15 mouse cellular contexts compared by ENCODE assay signal in the genomic region with DNA sequence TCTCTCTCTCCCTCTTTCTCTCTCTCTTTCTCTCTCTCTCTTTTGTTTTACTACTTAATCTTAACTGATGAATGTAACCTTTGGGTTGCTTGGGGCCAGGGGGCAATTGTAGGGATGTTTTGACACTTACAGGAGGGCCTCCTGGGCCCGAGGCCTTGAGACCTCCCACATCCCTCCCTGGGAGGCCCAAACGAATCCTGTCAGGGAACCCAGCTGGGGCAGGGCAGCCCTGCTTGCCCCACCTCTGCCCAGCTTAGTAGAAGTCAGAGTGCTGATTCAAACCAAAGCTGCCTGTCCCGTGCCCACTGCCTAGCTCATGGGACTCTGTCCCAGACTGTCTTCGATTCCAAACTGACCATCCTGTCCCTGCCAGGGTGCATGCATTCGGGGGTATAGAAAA. TPM values are rescaled to one million over a fixed set of nuclear protein-coding genes. Genes with fewer than 3 reads are reported as not detected.
DNase-seq lines count a peak whose midpoint lies in the region; ATAC-seq and TF ChIP-seq lines count a peak whose summit lies in the region.
"Had no signal": no experiment of that assay in that cellular context is flagged by ENCODE, and none has a peak within 500 bp of the region (broad histone marks: within the 10 kb centered on the region; RNA-seq: fewer than 3 reads in every experiment).

No protein-coding gene starts in this region.

- no peak overlapping the region for H3K4me2 ChIP-seq in forebrain, embryonic 13.5 days
- H3K4me2 ChIP-seq in forebrain, postnatal 0 days (ENCODE audit: low read depth), result no peak overlapping the region
- no peak overlapping the region for H3K4me2 ChIP-seq in hindbrain, embryonic 13.5 days
- no peak overlapping the region for H3K4me2 ChIP-seq in hindbrain, embryonic 11.5 days (replicated peaks; ENCODE audit: low read depth, low read length)
- H3K4me2 ChIP-seq in neural tube, embryonic 13.5 days, result no peak overlapping the region
- no peak overlapping the region for H3K4me2 ChIP-seq in neural tube, embryonic 15.5 days
- no peak overlapping the region for H3K4me2 ChIP-seq in midbrain, embryonic 13.5 days (replicated peaks)
- H3K4me2 ChIP-seq: liver, embryonic 13.5 days had no signal

- peaks cover 29% of the 10 kb centered on the region for H3K4me1 ChIP-seq in forebrain, embryonic 13.5 days
- H3K4me1 ChIP-seq in forebrain, postnatal 0 days (ENCODE audit: insufficient read depth), result peaks cover 4% of the 10 kb centered on the region; the same call in 1 of the 2 replicates
- peaks cover 42% of the 10 kb centered on the region for H3K4me1 ChIP-seq in hindbrain, embryonic 13.5 days (replicated peaks)
- 0 out of 2 replicates have a peak, but pooled peaks cover 2% of the 10 kb centered on the region for H3K4me1 ChIP-seq in hindbrain, embryonic 11.5 days (replicated peaks; ENCODE audit: control insufficient read depth, insufficient read depth, low read length)
- peaks cover 35% of the 10 kb centered on the region for H3K4me1 ChIP-seq in neural tube, embryonic 13.5 days (replicated peaks)
- H3K4me1 ChIP-seq in neural tube, embryonic 15.5 days, result peaks cover 31% of the 10 kb centered on the region
- peaks cover 34% of the 10 kb centered on the region for H3K4me1 ChIP-seq in midbrain, embryonic 13.5 days (replicated peaks)

- no peak overlapping the region for H3K27ac ChIP-seq in forebrain, embryonic 13.5 days
- no peak overlapping the region for H3K27ac ChIP-seq in forebrain, postnatal 0 days (ENCODE audit: low read depth, low read length)
- no peak overlapping the region for H3K27ac ChIP-seq in hindbrain, embryonic 13.5 days
- no peak overlapping the region for H3K27ac ChIP-seq in hindbrain, embryonic 11.5 days (ENCODE audit: low read depth, low read length)
- no peak overlapping the region for H3K27ac ChIP-seq in neural tube, embryonic 13.5 days (replicated peaks)
- H3K27ac ChIP-seq in neural tube, embryonic 15.5 days (replicated peaks), result no peak overlapping the region
- H3K27ac ChIP-seq in midbrain, embryonic 13.5 days, result no peak overlapping the region
- H3K27ac ChIP-seq: liver, embryonic 13.5 days; midbrain, embryonic 12.5 days had no signal

- H3K9me3 ChIP-seq in forebrain, embryonic 13.5 days (replicated peaks), result no peaks in the 10 kb centered on the region
- no peaks in the 10 kb centered on the region for H3K9me3 ChIP-seq in forebrain, postnatal 0 days (ENCODE audit: low read length)
- H3K9me3 ChIP-seq in hindbrain, embryonic 13.5 days, result no peaks in the 10 kb centered on the region
- H3K9me3 ChIP-seq in hindbrain, embryonic 11.5 days (ENCODE audit: control insufficient read depth, low read length), result no peaks in the 10 kb centered on the region
- no peaks in the 10 kb centered on the region for H3K9me3 ChIP-seq in neural tube, embryonic 13.5 days
- H3K9me3 ChIP-seq in neural tube, embryonic 15.5 days (replicated peaks), result no peaks in the 10 kb centered on the region
- H3K9me3 ChIP-seq in midbrain, embryonic 13.5 days, result no peaks in the 10 kb centered on the region
- H3K9me3 ChIP-seq: liver, embryonic 13.5 days; midbrain, embryonic 12.5 days had no signal

- H3K27me3 ChIP-seq in forebrain, embryonic 13.5 days, result no peaks in the 10 kb centered on the region
- H3K27me3 ChIP-seq in forebrain, postnatal 0 days (ENCODE audit: insufficient read depth, low read length), result no peaks in the 10 kb centered on the region
- H3K27me3 ChIP-seq in hindbrain, embryonic 13.5 days, result no peaks in the 10 kb centered on the region
- no peaks in the 10 kb centered on the region for H3K27me3 ChIP-seq in hindbrain, embryonic 11.5 days (ENCODE audit: control insufficient read depth, insufficient read depth, low read length)
- H3K27me3 ChIP-seq in neural tube, embryonic 13.5 days, result no peaks in the 10 kb centered on the region
- no peaks in the 10 kb centered on the region for H3K27me3 ChIP-seq in neural tube, embryonic 15.5 days (replicated peaks)
- H3K27me3 ChIP-seq in midbrain, embryonic 13.5 days, result peaks cover 4% of the 10 kb centered on the region; the same call in 1 of the 2 replicates

- no peak for ATAC-seq in forebrain, embryonic 13.5 days
- ATAC-seq in forebrain, postnatal 0 days, result no peak
- no peak for ATAC-seq in hindbrain, embryonic 13.5 days (ENCODE audit: low FRiP score)
- no peak for ATAC-seq in hindbrain, embryonic 11.5 days (ENCODE audit: low FRiP score)
- ATAC-seq in neural tube, embryonic 13.5 days (ENCODE audit: low read depth), result no peak
- no peak for ATAC-seq in neural tube, embryonic 15.5 days (ENCODE audit: low FRiP score)
- ATAC-seq in midbrain, embryonic 13.5 days, result no peak
- ATAC-seq: inflammation-experienced regulatory T-cells, adult 6 months had no signal

- H3K36me3 ChIP-seq in forebrain, embryonic 13.5 days (ENCODE audit: poor library complexity, severe bottlenecking), result peaks cover 17% of the 10 kb centered on the region
- H3K36me3 ChIP-seq in forebrain, postnatal 0 days (ENCODE audit: insufficient read depth), result peaks cover 18% of the 10 kb centered on the region; the same call in 1 of the 2 replicates
- peaks cover 21% of the 10 kb centered on the region for H3K36me3 ChIP-seq in hindbrain, embryonic 13.5 days
- no peaks in the 10 kb centered on the region for H3K36me3 ChIP-seq in hindbrain, embryonic 11.5 days (ENCODE audit: control insufficient read depth, insufficient read depth, low read length)
- peaks cover 24% of the 10 kb centered on the region for H3K36me3 ChIP-seq in neural tube, embryonic 13.5 days
- H3K36me3 ChIP-seq in neural tube, embryonic 15.5 days, result peaks cover 22% of the 10 kb centered on the region
- H3K36me3 ChIP-seq in midbrain, embryonic 13.5 days, result peaks cover 21% of the 10 kb centered on the region
- H3K36me3 ChIP-seq: liver, embryonic 13.5 days had no signal

- 44% methylated on average over 5 of the region's 5 CpGs for WGBS in forebrain, embryonic 13.5 days
- WGBS in forebrain, postnatal 0 days, result 41% methylated on average over 5 of the region's 5 CpGs
- 43% methylated on average over 5 of the region's 5 CpGs for WGBS in hindbrain, embryonic 13.5 days
- WGBS in hindbrain, embryonic 11.5 days, result 38% methylated on average over 5 of the region's 5 CpGs
- WGBS in neural tube, embryonic 13.5 days, result 44% methylated on average over 5 of the region's 5 CpGs
- WGBS in neural tube, embryonic 15.5 days, result 55% methylated on average over 5 of the region's 5 CpGs
- 43% methylated on average over 5 of the region's 5 CpGs for WGBS in midbrain, embryonic 13.5 days

- peak overlapping the region; percentile 45 for H3K9ac ChIP-seq in forebrain, embryonic 13.5 days
- no peak overlapping the region for H3K9ac ChIP-seq in forebrain, postnatal 0 days
- peak overlapping the region; percentile 29; the same call in 1 of the 2 replicates for H3K9ac ChIP-seq in hindbrain, embryonic 13.5 days
- no peak overlapping the region for H3K9ac ChIP-seq in hindbrain, embryonic 11.5 days (ENCODE audit: low read depth, low read length)
- peak overlapping the region; percentile 34; the same call in 1 of the 2 replicates for H3K9ac ChIP-seq in neural tube, embryonic 13.5 days
- H3K9ac ChIP-seq in neural tube, embryonic 15.5 days (replicated peaks), result no peak overlapping the region
- no peak overlapping the region for H3K9ac ChIP-seq in midbrain, embryonic 13.5 days (replicated peaks)
- H3K9ac ChIP-seq: liver, embryonic 13.5 days had no signal

- no peak for TF ChIP-seq CTCF in forebrain, postnatal 0 days (IDR thresholded peaks at IDR 0.05; ENCODE audit: low read depth)

- no peak overlapping the region for H3K4me3 ChIP-seq in forebrain, embryonic 13.5 days
- H3K4me3 ChIP-seq in forebrain, postnatal 0 days (ENCODE audit: low read depth, low read length), result no peak overlapping the region
- H3K4me3 ChIP-seq in hindbrain, embryonic 13.5 days, result no peak overlapping the region
- no peak overlapping the region for H3K4me3 ChIP-seq in hindbrain, embryonic 11.5 days (ENCODE audit: low read depth, low read length)
- no peak overlapping the region for H3K4me3 ChIP-seq in neural tube, embryonic 13.5 days
- no peak overlapping the region for H3K4me3 ChIP-seq in neural tube, embryonic 15.5 days (replicated peaks)
- H3K4me3 ChIP-seq in midbrain, embryonic 13.5 days (replicated peaks), result no peak overlapping the region
- H3K4me3 ChIP-seq: liver, embryonic 13.5 days had no signal

- DNase-seq in forebrain, postnatal 0 days, result no peak
- DNase-seq in hindbrain, embryonic 11.5 days (ENCODE audit: low spot score), result no peak
- no peak for DNase-seq in urinary bladder, adult 18-20 months (ENCODE audit: low spot score in 2 of 2)
- DNase-seq: adrenal gland, postnatal 25 days; liver, embryonic 13.5 days; right cerebral cortex, postnatal 14 days had no signal

RNA-seq across cellular contexts. Expression of a gene that starts 17.4 kb away (rescaled TPM):
- polyA plus RNA-seq in forebrain, embryonic 13.5 days (2015; fragmentation: Nextera tagmentation; extraction: Ambion mirVana), result 16.1 and 22.6 TPM in 2 replicates
- 37.9 and 49.9 TPM in 2 replicates for total RNA-seq in forebrain, postnatal 0 days (2014; rRNA removed)
- 14.1 and 17.6 TPM in 2 replicates for polyA plus RNA-seq in forebrain, postnatal 0 days (2015; fragmentation: Nextera tagmentation; extraction: Ambion mirVana)
- 27.6 and 35.7 TPM in 2 replicates for polyA plus RNA-seq in hindbrain, embryonic 13.5 days (2015; fragmentation: Nextera tagmentation; extraction: Ambion mirVana)
- polyA plus RNA-seq in hindbrain, embryonic 11.5 days (2014; fragmentation: Nextera tagmentation; extraction: Ambion mirVana), result 16.6 and 19.2 TPM in 2 replicates
- polyA plus RNA-seq in neural tube, embryonic 13.5 days (2015; fragmentation: Nextera tagmentation; extraction: Ambion mirVana), result 40.1 and 47.0 TPM in 2 replicates
- 28.3 and 34.0 TPM in 2 replicates for polyA plus RNA-seq in neural tube, embryonic 15.5 days (2015; fragmentation: Nextera tagmentation; extraction: Ambion mirVana)
- polyA plus RNA-seq in midbrain, embryonic 13.5 days (2015; fragmentation: Nextera tagmentation; extraction: Ambion mirVana), result 31.8 and 32.8 TPM in 2 replicates

RNA-seq across cellular contexts. Expression of a gene that starts 40.9 kb away (rescaled TPM):
- 68.3 and 69.2 TPM in 2 replicates for polyA plus RNA-seq in forebrain, embryonic 13.5 days (2015; fragmentation: Nextera tagmentation; extraction: Ambion mirVana)
- total RNA-seq in forebrain, postnatal 0 days (2014; rRNA removed), result 25.3 and 26.5 TPM in 2 replicates
- polyA plus RNA-seq in forebrain, postnatal 0 days (2015; fragmentation: Nextera tagmentation; extraction: Ambion mirVana), result 22.6 and 24.1 TPM in 2 replicates
- polyA plus RNA-seq in hindbrain, embryonic 13.5 days (2015; fragmentation: Nextera tagmentation; extraction: Ambion mirVana), result 43.8 and 44.8 TPM in 2 replicates
- polyA plus RNA-seq in hindbrain, embryonic 11.5 days (2014; fragmentation: Nextera tagmentation; extraction: Ambion mirVana), result 78.5 and 82.8 TPM in 2 replicates
- polyA plus RNA-seq in neural tube, embryonic 13.5 days (2015; fragmentation: Nextera tagmentation; extraction: Ambion mirVana), result 38.2 and 40.5 TPM in 2 replicates
- 31.9 and 32.8 TPM in 2 replicates for polyA plus RNA-seq in neural tube, embryonic 15.5 days (2015; fragmentation: Nextera tagmentation; extraction: Ambion mirVana)
- 49.6 and 53.3 TPM in 2 replicates for polyA plus RNA-seq in midbrain, embryonic 13.5 days (2015; fragmentation: Nextera tagmentation; extraction: Ambion mirVana)
- total RNA-seq: common myeloid progenitor, adult 5-6 weeks had no signal
- polyA plus RNA-seq: inflammation-experienced regulatory T-cells, adult 6 months had no signal

RNA-seq across cellular contexts. Expression of a gene that starts 57.1 kb away (rescaled TPM):
- 1.2 and 2.0 TPM in 2 replicates for polyA plus RNA-seq in forebrain, embryonic 13.5 days (2015; fragmentation: Nextera tagmentation; extraction: Ambion mirVana)
- total RNA-seq in forebrain, postnatal 0 days (2014; rRNA removed), result 5.3 and 10.3 TPM in 2 replicates
- 13.8 and 18.1 TPM in 2 replicates for polyA plus RNA-seq in forebrain, postnatal 0 days (2015; fragmentation: Nextera tagmentation; extraction: Ambion mirVana)
- polyA plus RNA-seq in hindbrain, embryonic 13.5 days (2015; fragmentation: Nextera tagmentation; extraction: Ambion mirVana), result 2.4 and 4.2 TPM in 2 replicates
- polyA plus RNA-seq in hindbrain, embryonic 11.5 days (2014; fragmentation: Nextera tagmentation; extraction: Ambion mirVana), result not detected in 2 replicates
- 2.1 and 2.6 TPM in 2 replicates for polyA plus RNA-seq in neural tube, embryonic 13.5 days (2015; fragmentation: Nextera tagmentation; extraction: Ambion mirVana)
- 10.5 and 11.8 TPM in 2 replicates for polyA plus RNA-seq in neural tube, embryonic 15.5 days (2015; fragmentation: Nextera tagmentation; extraction: Ambion mirVana)
- polyA plus RNA-seq in midbrain, embryonic 13.5 days (2015; fragmentation: Nextera tagmentation; extraction: Ambion mirVana), result 2.8 and 3.0 TPM in 2 replicates
- total RNA-seq: common myeloid progenitor, adult 5-6 weeks had no signal
- polyA plus RNA-seq: C2C12; inflammation-experienced regulatory T-cells, adult 6 months; liver, embryonic 13.5 days; midbrain, embryonic 12.5 days had no signal

Comparison
In these comparisons a context has a peak if more than half of its experiments do, and no peak if none do; other contexts are left out.
1. H3K9ac ChIP-seq: peak in forebrain, embryonic 13.5 days (single experiment), hindbrain, embryonic 13.5 days (single experiment) and neural tube, embryonic 13.5 days (single experiment); none in forebrain, postnatal 0 days (single experiment), hindbrain, embryonic 11.5 days (single experiment), neural tube, embryonic 15.5 days (single experiment) and midbrain, embryonic 13.5 days (single experiment).